Mouse (Mus musculus) retina, postnatal 1 day (tissue): ENCODE data around the gene Vmn1r6.
"Not testable (repeated sequence)": the region's sequence is repeated elsewhere in the genome, so short reads cannot be mapped to it uniquely, and the experiment has no call there.

Source experiments
- DNase-seq: peaks from one replicate; pipeline ENCODE4 v3.0.0-alpha.2; 2012

Gene Vmn1r6

DNA sequence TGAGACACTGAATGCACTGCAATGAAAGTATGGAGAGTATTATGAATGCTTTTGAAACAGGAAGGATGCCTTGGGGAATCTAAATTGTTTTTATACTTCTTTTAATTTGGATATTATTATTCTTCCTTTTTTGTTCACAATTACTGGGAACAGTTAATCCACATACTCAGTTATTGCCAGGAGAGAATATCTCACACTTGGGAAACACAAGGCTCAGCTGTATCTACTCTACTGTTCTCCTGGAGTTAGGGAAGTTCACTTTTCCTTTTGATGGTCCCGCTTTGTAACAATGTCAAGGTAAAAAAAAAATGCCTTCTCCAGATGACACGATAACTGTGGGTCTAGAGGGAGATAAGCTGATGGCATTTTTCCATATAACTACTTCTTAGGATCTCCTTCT lies at the start of gene Vmn1r6:
Gene Vmn1r6, plus strand, starts transcription at position 301 of the 400 bp plus-strand sequence.
- no peak for DNase-seq

DNA sequence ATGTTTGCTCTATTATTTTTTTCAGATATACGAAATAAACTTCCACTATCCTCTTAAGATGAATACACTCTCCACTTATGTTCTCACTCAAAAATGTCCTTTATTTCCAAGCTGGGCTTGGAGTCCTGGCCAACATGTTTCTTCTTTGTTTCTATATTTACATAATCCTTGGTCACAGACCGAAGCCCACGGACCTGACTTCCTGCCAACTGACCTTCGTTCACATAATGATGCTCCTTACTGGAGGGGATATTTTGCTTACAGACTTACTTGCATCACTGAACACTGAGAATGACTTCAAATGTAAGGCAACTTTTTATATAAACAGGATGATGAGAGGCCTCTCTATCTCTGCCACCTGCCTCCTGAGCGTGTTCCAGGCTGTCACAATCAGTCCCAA lies 40.6 kb upstream of the Vmn1r6 start:
- DNase-seq, result no peak

DNA sequence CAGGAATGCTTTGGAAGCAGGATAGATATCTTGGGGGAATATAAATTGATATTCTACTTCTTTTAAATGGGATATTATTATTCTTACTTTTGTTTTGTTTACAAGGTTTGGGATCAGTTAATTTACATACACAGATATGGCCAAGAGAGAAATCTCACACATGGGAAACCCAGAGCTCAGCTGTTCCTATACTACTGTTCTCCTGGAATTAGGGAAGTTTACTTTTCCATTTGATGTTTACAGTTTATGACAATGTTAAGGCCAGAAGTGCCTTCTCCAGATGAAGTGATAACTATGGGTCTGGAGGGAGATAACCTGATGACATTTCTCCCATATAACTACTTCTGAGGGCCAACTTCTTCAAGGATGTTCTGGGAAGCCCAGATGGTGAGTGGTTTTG lies 27.1 kb upstream of the Vmn1r6 start, which contains the start of gene Vmn1r5:
Gene Vmn1r5, plus strand, starts transcription at position 301 of the 400 bp plus-strand sequence.
- DNase-seq, result no peak

DNA sequence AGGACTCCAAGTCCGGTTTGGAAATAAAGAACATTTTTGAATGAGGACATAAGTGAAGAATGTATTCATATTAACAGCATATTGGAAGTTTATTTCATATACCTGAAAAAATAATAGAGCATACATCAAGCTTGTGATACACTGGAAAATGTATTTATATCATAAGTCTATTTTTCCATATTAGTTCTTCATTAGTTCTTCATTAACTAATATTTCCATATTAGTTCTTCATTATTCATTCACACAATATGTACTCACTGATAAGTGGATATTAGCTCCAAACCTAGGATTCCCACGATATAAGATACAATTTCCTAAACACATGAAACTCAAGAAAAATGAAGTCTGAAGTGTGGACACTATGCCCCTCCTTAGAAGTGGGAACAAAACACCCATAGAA lies 28.2 kb downstream of the Vmn1r6 start, which contains the start of gene Vmn1r7:
Gene Vmn1r7, minus strand, starts transcription at position 101 of the 400 bp plus-strand sequence.
- DNase-seq, result not testable (repeated sequence)

DNA sequence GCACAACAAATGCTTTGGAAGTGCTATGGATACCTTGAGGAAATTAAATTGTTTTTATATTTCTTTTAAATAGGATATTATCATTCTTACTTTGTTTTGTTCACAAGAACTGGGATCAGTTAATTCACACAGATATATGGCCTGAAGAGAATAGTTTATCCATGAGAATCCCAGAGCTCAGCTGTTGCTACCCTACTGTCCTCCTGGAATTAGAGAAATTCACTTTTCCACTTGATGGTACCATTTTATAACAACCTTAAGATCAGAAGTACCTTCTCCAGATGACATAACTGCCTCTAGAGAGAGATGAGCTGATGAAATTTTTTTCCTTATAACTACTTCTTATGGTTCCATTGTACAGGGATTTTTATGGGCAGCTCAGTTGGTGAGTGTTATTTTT lies 34.9 kb downstream of the Vmn1r6 start, which contains the start of gene Vmn1r8:
Gene Vmn1r8, plus strand, starts transcription at position 301 of the 400 bp plus-strand sequence.
- DNase-seq, result no peak

DNA sequence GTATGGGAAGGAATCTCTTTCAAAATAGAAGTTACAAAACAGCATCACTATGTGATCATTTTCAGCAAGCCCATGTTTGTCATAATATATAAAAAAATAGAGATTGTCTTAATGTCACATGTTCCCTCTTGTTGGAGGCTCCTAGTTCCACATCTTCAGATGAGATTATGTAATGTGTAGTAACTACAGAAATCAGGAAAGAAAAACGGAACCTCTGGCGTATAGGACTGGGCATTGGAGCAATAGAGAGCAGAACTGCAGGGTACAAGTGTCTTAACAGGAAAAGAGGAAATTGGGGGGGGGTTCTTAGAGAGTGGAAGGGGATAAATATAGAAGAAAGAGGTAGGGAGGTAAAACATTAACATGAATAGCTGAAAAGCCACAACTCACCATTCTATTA lies 37.6 kb downstream of the Vmn1r6 start:
- DNase-seq, result no peak
